Mouse (Mus musculus): ENCODE measurements around the gene Bhlhe23.

GRCm38 (mm10) chr2:180824061-180824460 is 47.4 kb upstream of the Bhlhe23 start:
- TF ChIP-seq GATA1 (IDR thresholded peaks at IDR 0.05; ENCODE audit: low read length) (no peak), TAL1 (IDR thresholded peaks at IDR 0.05; ENCODE audit: low read length) (no peak)

All from erythroblast, embryonic 14.5 days (primary cell).